Mouse (Mus musculus): ENCODE results near the gene Btbd6. TPM values are rescaled to one million over a fixed set of nuclear protein-coding genes. Genes with fewer than 3 reads are reported as not detected.

Btbd6 gene
- polyA plus RNA-seq, 1 experiment from 2014 or later: 23.4 TPM

- no peak overlapping the region for H3K4me2 ChIP-seq (replicated peaks; ENCODE audit: low read depth, low read length)
- H3K9me3 ChIP-seq (ENCODE audit: low read length): no peaks in the 10 kb centered on the region
- DNase-seq (ENCODE audit: low spot score) (no peak), ATAC-seq (no peak)
- no peaks in the 10 kb centered on the region for H3K36me3 ChIP-seq (ENCODE audit: insufficient read depth, low read length)
- H3K27ac ChIP-seq (ENCODE audit: low read length): no peak overlapping the region
- peak overlapping the region; percentile 76; the same call in 1 of the 2 replicates for H3K9ac ChIP-seq (replicated peaks; ENCODE audit: low read depth)
- H3K4me3 ChIP-seq (ENCODE audit: low read depth, low read length): no peak overlapping the region
- 64% methylated on average over 4 of the region's 4 CpGs for WGBS
- peaks cover 11% of the 10 kb centered on the region; the same call in 1 of the 2 replicates for H3K4me1 ChIP-seq (ENCODE audit: insufficient read depth, low read depth, low read length)
- no peaks in the 10 kb centered on the region for H3K27me3 ChIP-seq (replicated peaks; ENCODE audit: insufficient read depth, low read length)
- no peak for TF ChIP-seq CTCF (IDR thresholded peaks at IDR 0.05)
- no peak for TF ChIP-seq EP300 (IDR thresholded peaks at IDR 0.05)
Observed at GRCm38 (mm10) chr12:113015956-113016355, 39.7 kb downstream of the Btbd6 start.

DNA sequence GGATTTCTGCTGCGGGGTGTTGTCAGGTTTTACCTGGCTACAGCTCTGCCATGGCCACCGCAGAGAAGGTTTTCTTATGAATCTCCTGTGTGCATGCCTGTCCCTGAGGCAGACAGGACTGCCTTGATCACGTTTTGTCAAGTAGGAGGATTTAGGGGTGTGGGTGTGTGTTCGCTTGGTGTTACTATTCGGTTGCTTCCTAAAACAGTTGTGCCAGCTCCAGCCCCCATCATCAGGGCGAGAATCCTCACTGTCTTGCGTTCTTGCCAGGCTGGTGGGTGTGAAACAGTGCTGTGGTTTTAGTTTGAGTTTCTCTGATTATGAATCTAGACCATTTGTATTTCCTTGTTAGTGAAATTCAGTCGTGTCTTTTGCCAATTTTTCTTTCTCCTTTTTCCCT, 40.7 kb downstream of the Btbd6 start:
- ATAC-seq (no peak), DNase-seq (ENCODE audit: low spot score) (no peak)
- H3K27me3 ChIP-seq (replicated peaks; ENCODE audit: insufficient read depth, low read length): no peaks in the 10 kb centered on the region
- TF ChIP-seq CTCF (IDR thresholded peaks at IDR 0.05) (no peak), EP300 (IDR thresholded peaks at IDR 0.05) (no peak)
- H3K9ac ChIP-seq (replicated peaks; ENCODE audit: low read depth): no peak overlapping the region
- H3K36me3 ChIP-seq (ENCODE audit: insufficient read depth, low read length): no peaks in the 10 kb centered on the region
- peaks cover 11% of the 10 kb centered on the region; the same call in 1 of the 2 replicates for H3K4me1 ChIP-seq (ENCODE audit: insufficient read depth, low read depth, low read length)
- WGBS: 67% methylated on average over 8 of the region's 8 CpGs
- no peak overlapping the region for H3K4me3 ChIP-seq (ENCODE audit: low read depth, low read length)
- no peak overlapping the region for H3K4me2 ChIP-seq (replicated peaks; ENCODE audit: low read depth, low read length)
- H3K9me3 ChIP-seq (ENCODE audit: low read length): no peaks in the 10 kb centered on the region
- H3K27ac ChIP-seq (ENCODE audit: low read length): no peak overlapping the region

- Histone ChIP-seq H3K36me3 (ENCODE audit: insufficient read depth, low read length) (no peaks in the 10 kb centered on the region), H3K9me3 (ENCODE audit: low read length) (no peaks in the 10 kb centered on the region), H3K27ac (ENCODE audit: low read length) (no peak overlapping the region), H3K27me3 (replicated peaks; ENCODE audit: insufficient read depth, low read length) (no peaks in the 10 kb centered on the region), H3K4me3 (ENCODE audit: low read depth, low read length) (no peak overlapping the region), H3K4me2 (replicated peaks; ENCODE audit: low read depth, low read length) (no peak overlapping the region), H3K9ac (replicated peaks; ENCODE audit: low read depth) (no peak overlapping the region), H3K4me1 (ENCODE audit: insufficient read depth, low read depth, low read length) (peaks cover 11% of the 10 kb centered on the region; the same call in 1 of the 2 replicates)
- DNase-seq (ENCODE audit: low spot score): no peak
- no peak for TF ChIP-seq CTCF (IDR thresholded peaks at IDR 0.05)
- no peak for TF ChIP-seq EP300 (IDR thresholded peaks at IDR 0.05)
- no peak for ATAC-seq
- WGBS: 72% methylated on average over 9 of the region's 9 CpGs
Observed at GRCm38 (mm10) chr12:113017429-113017984, 41.2 kb downstream of the Btbd6 start.

DNA sequence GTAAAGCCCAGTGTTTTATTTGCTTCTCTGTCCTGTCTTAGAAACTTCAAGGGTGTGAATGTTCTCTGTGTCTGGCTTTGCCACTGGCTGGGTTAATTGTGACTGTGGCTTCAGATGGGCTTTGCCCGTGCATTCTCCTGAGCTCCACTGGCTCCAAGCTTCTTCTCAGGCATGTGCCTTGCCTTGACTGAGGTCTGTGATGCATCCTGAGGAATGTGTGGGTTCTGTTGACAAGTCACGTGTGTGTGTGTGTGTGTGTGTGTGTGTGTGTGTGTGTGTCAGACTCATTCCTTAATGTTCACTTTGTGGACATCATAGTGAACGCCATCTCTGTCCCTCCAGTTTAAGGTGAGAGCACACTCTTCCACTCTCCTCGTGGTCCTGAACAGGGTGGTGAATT, 42.5 kb downstream of the Btbd6 start:
- Histone ChIP-seq H3K36me3 (ENCODE audit: insufficient read depth, low read length) (no peaks in the 10 kb centered on the region), H3K4me1 (ENCODE audit: insufficient read depth, low read depth, low read length) (peaks cover 9% of the 10 kb centered on the region; the same call in 1 of the 2 replicates), H3K27me3 (replicated peaks; ENCODE audit: insufficient read depth, low read length) (no peaks in the 10 kb centered on the region), H3K4me3 (ENCODE audit: low read depth, low read length) (no peak overlapping the region), H3K27ac (ENCODE audit: low read length) (no peak overlapping the region), H3K9me3 (ENCODE audit: low read length) (no peaks in the 10 kb centered on the region), H3K4me2 (replicated peaks; ENCODE audit: low read depth, low read length) (no peak overlapping the region), H3K9ac (replicated peaks; ENCODE audit: low read depth) (no peak overlapping the region)
- WGBS: 78% methylated on average over 4 of the region's 4 CpGs
- no peak for DNase-seq (ENCODE audit: low spot score)
- TF ChIP-seq EP300 (IDR thresholded peaks at IDR 0.05) (no peak), CTCF (IDR thresholded peaks at IDR 0.05) (no peak)
- ATAC-seq: no peak

DNA sequence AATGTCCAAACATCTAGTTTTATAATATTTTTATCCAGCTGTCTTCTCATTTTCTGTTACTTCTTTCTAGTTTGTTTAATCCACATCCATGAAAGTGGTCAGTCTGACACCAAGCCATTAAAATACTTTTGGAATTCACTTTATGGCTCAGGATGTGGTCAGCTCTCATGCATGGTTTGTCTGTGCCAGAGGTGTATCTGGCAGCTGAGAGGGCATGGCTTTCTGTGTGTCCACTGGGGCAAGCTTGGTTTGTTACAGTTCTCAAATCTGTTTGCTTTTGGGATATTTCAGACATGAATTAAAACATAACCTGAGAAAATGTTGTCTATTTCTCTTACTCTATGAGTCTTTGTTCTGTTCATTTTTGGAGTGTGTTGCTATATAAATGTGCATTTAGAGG, 45.2 kb downstream of the Btbd6 start:
- H3K4me2 ChIP-seq (replicated peaks; ENCODE audit: low read depth, low read length): no peak overlapping the region
- DNase-seq (ENCODE audit: low spot score) (no peak), ATAC-seq (no peak)
- H3K9ac ChIP-seq (replicated peaks; ENCODE audit: low read depth): no peak overlapping the region
- no peaks in the 10 kb centered on the region for H3K4me1 ChIP-seq (ENCODE audit: insufficient read depth, low read depth, low read length)
- no peak overlapping the region for H3K27ac ChIP-seq (ENCODE audit: low read length)
- H3K36me3 ChIP-seq (ENCODE audit: insufficient read depth, low read length): no peaks in the 10 kb centered on the region
- no peaks in the 10 kb centered on the region for H3K9me3 ChIP-seq (ENCODE audit: low read length)
- H3K4me3 ChIP-seq (ENCODE audit: low read depth, low read length): no peak overlapping the region
- TF ChIP-seq EP300 (IDR thresholded peaks at IDR 0.05) (no peak), CTCF (IDR thresholded peaks at IDR 0.05) (no peak)
- no peaks in the 10 kb centered on the region for H3K27me3 ChIP-seq (replicated peaks; ENCODE audit: insufficient read depth, low read length)

GRCm38 (mm10) chr12:113023082-113023481, 46.8 kb downstream of the Btbd6 start:
- WGBS: 71% methylated on average over 4 of the region's 4 CpGs
- Histone ChIP-seq H3K4me1 (ENCODE audit: insufficient read depth, low read depth, low read length) (no peaks in the 10 kb centered on the region), H3K4me3 (ENCODE audit: low read depth, low read length) (no peak overlapping the region), H3K27ac (ENCODE audit: low read length) (no peak overlapping the region), H3K4me2 (replicated peaks; ENCODE audit: low read depth, low read length) (no peak overlapping the region), H3K27me3 (replicated peaks; ENCODE audit: insufficient read depth, low read length) (no peaks in the 10 kb centered on the region), H3K9ac (replicated peaks; ENCODE audit: low read depth) (no peak overlapping the region), H3K9me3 (ENCODE audit: low read length) (no peaks in the 10 kb centered on the region), H3K36me3 (ENCODE audit: insufficient read depth, low read length) (no peaks in the 10 kb centered on the region)
- TF ChIP-seq CTCF (IDR thresholded peaks at IDR 0.05): no peak
- no peak for TF ChIP-seq EP300 (IDR thresholded peaks at IDR 0.05)
- ATAC-seq (no peak; the same call in 1 of the 2 replicates), DNase-seq (ENCODE audit: low spot score) (no peak)

DNA sequence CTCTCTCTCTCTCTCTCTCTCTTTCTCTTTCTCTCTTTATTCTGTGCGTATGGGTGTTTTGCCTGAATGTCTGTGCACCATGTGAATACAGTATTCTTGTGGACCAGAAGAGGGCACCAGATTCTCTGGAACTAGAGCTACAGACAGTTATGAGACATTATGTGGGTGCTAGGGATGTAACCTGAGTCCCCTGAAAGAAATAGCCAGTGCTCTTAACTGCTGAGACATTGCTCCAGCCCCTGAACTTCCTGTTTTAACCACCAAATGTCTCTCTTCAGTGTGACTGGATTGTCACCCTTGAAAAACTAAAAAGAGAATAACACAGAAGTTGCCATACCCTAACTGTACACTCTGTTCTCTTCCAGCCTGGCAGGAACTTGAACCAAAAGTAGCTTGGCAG, 50.3 kb downstream of the Btbd6 start:
- Histone ChIP-seq H3K9me3 (ENCODE audit: low read length) (no peaks in the 10 kb centered on the region), H3K4me3 (ENCODE audit: low read depth, low read length) (no peak overlapping the region), H3K36me3 (ENCODE audit: insufficient read depth, low read length) (no peaks in the 10 kb centered on the region; the same call in 1 of the 2 replicates), H3K4me1 (ENCODE audit: insufficient read depth, low read depth, low read length) (no peaks in the 10 kb centered on the region), H3K27me3 (replicated peaks; ENCODE audit: insufficient read depth, low read length) (no peaks in the 10 kb centered on the region), H3K9ac (replicated peaks; ENCODE audit: low read depth) (no peak overlapping the region), H3K4me2 (replicated peaks; ENCODE audit: low read depth, low read length) (no peak overlapping the region), H3K27ac (ENCODE audit: low read length) (no peak overlapping the region)
- DNase-seq (ENCODE audit: low spot score): no peak
- TF ChIP-seq CTCF (IDR thresholded peaks at IDR 0.05) (peak; percentile 25), EP300 (IDR thresholded peaks at IDR 0.05) (no peak)
- no peak for ATAC-seq
- 100% methylated on average over 1 of the region's 1 CpGs for WGBS

All from lung, postnatal 0 days (tissue).